Mouse (Mus musculus) adrenal gland, postnatal 14 days (tissue): ENCODE data around the gene 4931428L18Rik. TPM values are rescaled to one million over a fixed set of nuclear protein-coding genes. Genes with fewer than 3 reads are reported as not detected.

ENCODE experiments used
- total RNA-seq: library from RNA; stranded (reverse); gene quantifications from 2 replicates; pipeline ENCODE4 v1.2.3, GENCODE M21; 2021

4931428L18Rik gene
- total RNA-seq, 1 experiment from 2014 or later, result 0.56 TPM

Other genes starting within 250 kb of the 4931428L18Rik start
- not detected in 2 replicates for gene AC153137.1, start 244.7 kb downstream of the 4931428L18Rik start, total RNA-seq
- gene Lgsn, start 46.3 kb downstream of the 4931428L18Rik start, total RNA-seq, result not detected in 2 replicates
- not detected in 2 replicates for gene Pih1d3, start 154 bp upstream of the 4931428L18Rik start, total RNA-seq